Comparison of ENCODE assay signal across 16 mouse cellular contexts in the genomic region with DNA sequence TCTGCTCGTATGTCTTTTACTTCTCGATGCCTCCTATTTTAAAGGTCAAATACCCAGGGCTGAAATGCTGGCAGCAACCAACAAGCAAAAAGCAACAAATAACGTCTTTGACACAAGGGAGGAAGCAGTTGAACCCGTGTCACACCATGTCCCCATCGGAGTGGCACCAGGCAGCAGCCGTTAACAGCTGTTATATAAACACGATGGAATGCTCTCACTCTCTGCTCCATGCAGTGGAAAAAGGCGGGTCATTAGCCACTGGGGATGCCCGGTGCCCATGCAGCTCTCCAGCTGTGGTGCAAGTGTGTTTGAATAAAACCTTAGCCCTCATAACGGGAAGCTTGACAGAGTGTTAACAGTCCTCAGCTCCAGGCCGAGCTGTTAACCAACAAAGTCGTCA.
DNase-seq lines count a peak whose midpoint lies in the region; ATAC-seq and TF ChIP-seq lines count a peak whose summit lies in the region.
"Had no signal": no experiment of that assay in that cellular context is flagged by ENCODE, and none has a peak within 500 bp of the region (broad histone marks: within the 10 kb centered on the region; RNA-seq: fewer than 3 reads in every experiment).

No protein-coding gene starts in this region.

- no peaks in the 10 kb centered on the region for H3K9me3 ChIP-seq in intestine, embryonic 14.5 days (ENCODE audit: control insufficient read depth, low read length)
- no peaks in the 10 kb centered on the region for H3K9me3 ChIP-seq in intestine, embryonic 15.5 days
- no peaks in the 10 kb centered on the region for H3K9me3 ChIP-seq in kidney, postnatal 0 days (replicated peaks; ENCODE audit: low read length)
- H3K9me3 ChIP-seq in limb, embryonic 15.5 days: no peaks in the 10 kb centered on the region
- H3K9me3 ChIP-seq: liver, embryonic 15.5 days; midbrain, embryonic 13.5 days had no signal

- no peaks in the 10 kb centered on the region for H3K27me3 ChIP-seq in intestine, embryonic 14.5 days (replicated peaks; ENCODE audit: control insufficient read depth, insufficient read depth, low read length)
- no peaks in the 10 kb centered on the region for H3K27me3 ChIP-seq in intestine, embryonic 15.5 days (replicated peaks)
- no peaks in the 10 kb centered on the region for H3K27me3 ChIP-seq in kidney, postnatal 0 days (ENCODE audit: insufficient read depth, low read length)
- H3K27me3 ChIP-seq in limb, embryonic 15.5 days: 0 out of 2 replicates have a peak, but pooled peaks cover 4% of the 10 kb centered on the region
- H3K27me3 ChIP-seq: liver, embryonic 15.5 days; midbrain, embryonic 13.5 days had no signal

- H3K27ac ChIP-seq in intestine, embryonic 14.5 days (ENCODE audit: low read depth): no peak overlapping the region
- H3K27ac ChIP-seq in intestine, embryonic 15.5 days: no peak overlapping the region
- H3K27ac ChIP-seq in kidney, postnatal 0 days: no peak overlapping the region
- no peak overlapping the region for H3K27ac ChIP-seq in limb, embryonic 15.5 days
- H3K27ac ChIP-seq: left cerebral cortex, adult 2 months; liver, embryonic 15.5 days; midbrain, embryonic 13.5 days had no signal

- no peak overlapping the region for H3K4me3 ChIP-seq in intestine, embryonic 14.5 days (ENCODE audit: low read depth, low read length)
- no peak overlapping the region for H3K4me3 ChIP-seq in intestine, embryonic 15.5 days (replicated peaks)
- no peak overlapping the region for H3K4me3 ChIP-seq in kidney, postnatal 0 days (replicated peaks; ENCODE audit: low read depth, low read length)
- no peak overlapping the region for H3K4me3 ChIP-seq in limb, embryonic 15.5 days
- H3K4me3 ChIP-seq: left cerebral cortex, adult 2 months; liver, embryonic 15.5 days; midbrain, embryonic 13.5 days had no signal

- H3K4me1 ChIP-seq in intestine, embryonic 14.5 days (replicated peaks; ENCODE audit: control insufficient read depth, insufficient read depth, low read length): no peaks in the 10 kb centered on the region
- H3K4me1 ChIP-seq in intestine, embryonic 15.5 days (replicated peaks): no peaks in the 10 kb centered on the region
- no peaks in the 10 kb centered on the region; the same call in 1 of the 2 replicates for H3K4me1 ChIP-seq in kidney, postnatal 0 days (replicated peaks; ENCODE audit: insufficient read depth, low read length)
- H3K4me1 ChIP-seq in limb, embryonic 15.5 days: peaks cover 19% of the 10 kb centered on the region; the same call in 1 of the 2 replicates
- H3K4me1 ChIP-seq: liver, embryonic 15.5 days; midbrain, embryonic 13.5 days had no signal

- no peak overlapping the region for H3K4me2 ChIP-seq in intestine, embryonic 14.5 days (ENCODE audit: low read length)
- H3K4me2 ChIP-seq in intestine, embryonic 15.5 days (replicated peaks): no peak overlapping the region
- H3K4me2 ChIP-seq in kidney, postnatal 0 days (ENCODE audit: low read length): no peak overlapping the region
- H3K4me2 ChIP-seq in limb, embryonic 15.5 days: no peak overlapping the region
- H3K4me2 ChIP-seq: liver, embryonic 15.5 days; midbrain, embryonic 13.5 days had no signal

- TF ChIP-seq CTCF in kidney, postnatal 0 days (IDR thresholded peaks at IDR 0.05; ENCODE audit: low read depth): no peak

- WGBS in intestine, embryonic 14.5 days: 33% methylated on average over 12 of the region's 12 CpGs
- 32% methylated on average over 12 of the region's 12 CpGs for WGBS in intestine, embryonic 15.5 days
- 12% methylated on average over 12 of the region's 12 CpGs for WGBS in kidney, postnatal 0 days
- WGBS in limb, embryonic 15.5 days: 18% methylated on average over 12 of the region's 12 CpGs

- no peak overlapping the region for H3K9ac ChIP-seq in intestine, embryonic 14.5 days (ENCODE audit: low read length)
- no peak overlapping the region for H3K9ac ChIP-seq in intestine, embryonic 15.5 days
- H3K9ac ChIP-seq in kidney, postnatal 0 days (ENCODE audit: low read depth, low read length): no peak overlapping the region
- no peak overlapping the region for H3K9ac ChIP-seq in limb, embryonic 15.5 days
- H3K9ac ChIP-seq: liver, embryonic 15.5 days; midbrain, embryonic 13.5 days had no signal

- no peaks in the 10 kb centered on the region for H3K36me3 ChIP-seq in intestine, embryonic 14.5 days (ENCODE audit: control insufficient read depth, insufficient read depth, low read length)
- no peaks in the 10 kb centered on the region for H3K36me3 ChIP-seq in intestine, embryonic 15.5 days
- H3K36me3 ChIP-seq in kidney, postnatal 0 days (ENCODE audit: insufficient read depth, low read length): no peaks in the 10 kb centered on the region
- H3K36me3 ChIP-seq in limb, embryonic 15.5 days: no peaks in the 10 kb centered on the region
- H3K36me3 ChIP-seq: liver, embryonic 15.5 days; midbrain, embryonic 13.5 days had no signal

- ATAC-seq in intestine, embryonic 14.5 days (replicated peaks; ENCODE audit: low FRiP score, low TSS enrichment, low read depth): no peak
- no peak for ATAC-seq in intestine, embryonic 15.5 days
- no peak for ATAC-seq in kidney, postnatal 0 days (replicated peaks; ENCODE audit: low FRiP score, low read depth)
- ATAC-seq in limb, embryonic 15.5 days (ENCODE audit: insufficient number of reproducible peaks, low FRiP score, low TSS enrichment, low read depth): peak; percentile 78
- ATAC-seq: intestine, embryonic 16.5 days; midbrain, embryonic 13.5 days had no signal

- DNase-seq in intestine, embryonic 14.5 days (ENCODE audit: low spot score): peak; percentile 47
- DNase-seq in kidney, postnatal 0 days (ENCODE audit: low spot score): peak; percentile 15
- peak; percentile 33 to 82 for DNase-seq in lung, postnatal 4 days
- no peak for DNase-seq in layer of hippocampus, postnatal 10 days (ENCODE audit: low spot score in 2 of 2)
- DNase-seq in ovary, postnatal 14 days (ENCODE audit: low spot score): no peak
- no peak for DNase-seq in thymus, postnatal 10 days (ENCODE audit: low spot score in 2 of 2)
- DNase-seq: adrenal gland, postnatal 14 days; B cell, adult 2 months; heart, postnatal 14 days; thymus, postnatal 4 days had no signal

Comparison
In these comparisons a context has a peak if more than half of its experiments do, and no peak if none do; other contexts are left out.
1. DNase-seq: peak in intestine, embryonic 14.5 days (single experiment), kidney, postnatal 0 days (single experiment) and lung, postnatal 4 days (2 of 2); none in layer of hippocampus, postnatal 10 days (0 of 2), ovary, postnatal 14 days (single experiment) and thymus, postnatal 10 days (0 of 2).